Comparison of ENCODE assay signal across 8 mouse cellular contexts in the genomic region with DNA sequence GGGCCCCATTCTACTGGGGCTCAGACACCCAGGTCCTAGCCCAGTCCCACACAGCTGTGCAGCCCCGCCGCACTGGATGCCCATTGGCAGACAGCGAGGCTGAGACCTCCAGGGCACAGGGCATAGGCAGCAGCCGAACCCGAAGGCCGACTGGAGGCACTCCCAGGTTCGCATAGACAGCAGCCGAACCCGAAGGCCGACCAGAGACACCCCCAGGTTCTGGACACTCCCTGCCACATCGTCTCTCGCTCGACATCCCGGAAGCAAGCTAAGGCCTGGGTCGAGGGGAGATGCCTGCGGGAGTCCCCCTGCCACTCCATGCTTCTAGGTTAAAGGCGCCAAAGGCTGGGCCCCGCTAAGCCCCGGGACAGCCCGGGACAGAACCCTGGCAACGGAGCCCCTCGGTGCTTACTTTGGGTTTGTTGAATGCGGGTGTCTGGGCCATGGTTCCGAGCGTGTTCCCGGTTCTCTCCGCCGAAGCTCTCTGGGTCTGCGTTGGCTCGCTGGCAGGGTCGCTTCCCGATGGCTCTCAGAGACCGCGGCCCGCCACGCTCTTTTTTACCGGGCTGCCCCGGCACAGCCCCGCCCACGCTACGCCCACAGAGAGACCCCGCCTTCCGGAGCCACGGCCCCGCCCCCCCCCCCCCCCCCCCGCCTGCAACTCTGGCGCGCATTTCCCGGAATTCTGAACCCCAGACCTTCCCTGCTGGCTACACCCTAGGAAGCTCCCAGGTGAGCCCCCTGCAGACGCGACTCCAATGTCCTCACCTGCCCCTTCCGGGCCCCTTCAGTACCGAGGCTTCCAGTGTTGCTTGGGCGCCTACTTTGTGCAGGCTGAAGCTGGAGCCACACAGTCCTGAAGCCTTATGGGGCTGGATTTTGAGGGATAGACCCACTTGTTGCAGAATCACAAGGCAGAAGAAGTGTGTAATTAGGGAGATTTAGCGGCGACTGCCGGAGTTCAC. TPM values are rescaled to one million over a fixed set of nuclear protein-coding genes. Genes with fewer than 3 reads are reported as not detected.
DNase-seq lines count a peak whose midpoint lies in the region; ATAC-seq lines count a peak whose summit lies in the region.

Gene Ada (minus strand): TSS at position 593 of the 965 bp plus-strand sequence.

- peak within 1 kb of the TSS; percentile 61 for H3K9ac ChIP-seq in forebrain, embryonic 12.5 days
- H3K9ac ChIP-seq in limb, embryonic 15.5 days = peak within 1 kb of the TSS; percentile 44
- H3K9ac ChIP-seq in midbrain, embryonic 15.5 days = peak within 1 kb of the TSS; percentile 47

- no peaks in the 10 kb centered on the region for H3K9me3 ChIP-seq in forebrain, embryonic 12.5 days
- no peaks in the 10 kb centered on the region for H3K9me3 ChIP-seq in hindbrain, embryonic 10.5 days
- H3K9me3 ChIP-seq in limb, embryonic 15.5 days = no peaks in the 10 kb centered on the region
- H3K9me3 ChIP-seq in midbrain, embryonic 15.5 days = no peaks in the 10 kb centered on the region

- WGBS in forebrain, embryonic 12.5 days = under 1% methylated on average over 53 of the region's 57 CpGs
- under 1% methylated on average over 55 of the region's 57 CpGs for WGBS in hindbrain, embryonic 10.5 days
- WGBS in limb, embryonic 15.5 days = under 1% methylated on average over 52 of the region's 57 CpGs
- under 1% methylated on average over 49 of the region's 57 CpGs for WGBS in midbrain, embryonic 15.5 days

- peak within 1 kb of the TSS; percentile 94 for H3K4me2 ChIP-seq in forebrain, embryonic 12.5 days
- peak within 1 kb of the TSS; percentile 95 for H3K4me2 ChIP-seq in limb, embryonic 15.5 days
- H3K4me2 ChIP-seq in midbrain, embryonic 15.5 days = peak within 1 kb of the TSS; percentile 84

- H3K27me3 ChIP-seq in forebrain, embryonic 12.5 days = peaks cover 21% of the 10 kb centered on the region; the same call in 1 of the 2 replicates
- H3K27me3 ChIP-seq in hindbrain, embryonic 10.5 days (ENCODE audit: insufficient read depth, poor library complexity, severe bottlenecking) = peaks cover 58% of the 10 kb centered on the region
- peaks cover 14% of the 10 kb centered on the region; the same call in 1 of the 2 replicates for H3K27me3 ChIP-seq in limb, embryonic 15.5 days
- no peaks in the 10 kb centered on the region for H3K27me3 ChIP-seq in midbrain, embryonic 15.5 days (replicated peaks)

- H3K36me3 ChIP-seq in forebrain, embryonic 12.5 days (replicated peaks) = no peaks in the 10 kb centered on the region
- H3K36me3 ChIP-seq in hindbrain, embryonic 10.5 days = no peaks in the 10 kb centered on the region
- H3K36me3 ChIP-seq in limb, embryonic 15.5 days = no peaks in the 10 kb centered on the region
- H3K36me3 ChIP-seq in midbrain, embryonic 15.5 days (replicated peaks) = no peaks in the 10 kb centered on the region

- DNase-seq in cerebellum, postnatal 10 days = peak; percentile 68 to 75
- DNase-seq in cerebellum, adult 9-10 months = no peak
- DNase-seq in adrenal gland, postnatal 14 days = peak; percentile 84
- peak; percentile 74 for DNase-seq in hindbrain, embryonic 10.5 days (ENCODE audit: low spot score)
- peak; percentile 27 for DNase-seq in testis, postnatal 14 days (ENCODE audit: low spot score)

- peaks cover 17% of the 10 kb centered on the region for H3K4me1 ChIP-seq in forebrain, embryonic 12.5 days
- H3K4me1 ChIP-seq in hindbrain, embryonic 10.5 days (replicated peaks) = peaks cover 28% of the 10 kb centered on the region
- peaks cover 19% of the 10 kb centered on the region for H3K4me1 ChIP-seq in limb, embryonic 15.5 days
- peaks cover 11% of the 10 kb centered on the region for H3K4me1 ChIP-seq in midbrain, embryonic 15.5 days

- H3K4me3 ChIP-seq in forebrain, embryonic 12.5 days (replicated peaks) = peak within 1 kb of the TSS; percentile 57
- peak within 1 kb of the TSS; percentile 68 for H3K4me3 ChIP-seq in hindbrain, embryonic 10.5 days
- H3K4me3 ChIP-seq in limb, embryonic 15.5 days = peak within 1 kb of the TSS; percentile 59
- H3K4me3 ChIP-seq in midbrain, embryonic 15.5 days = peak within 1 kb of the TSS; percentile 48

- peak; percentile 87 for ATAC-seq in forebrain, embryonic 12.5 days (ENCODE audit: low FRiP score)
- ATAC-seq in limb, embryonic 15.5 days (ENCODE audit: insufficient number of reproducible peaks, low FRiP score, low TSS enrichment, low read depth) = peak; percentile 78
- ATAC-seq in midbrain, embryonic 15.5 days (replicated peaks) = peak; percentile 75

- H3K27ac ChIP-seq in forebrain, embryonic 12.5 days = no peak within 1 kb of the TSS
- H3K27ac ChIP-seq in hindbrain, embryonic 10.5 days = peak within 1 kb of the TSS; percentile 80
- no peak within 1 kb of the TSS for H3K27ac ChIP-seq in limb, embryonic 15.5 days
- no peak within 1 kb of the TSS for H3K27ac ChIP-seq in midbrain, embryonic 15.5 days

RNA-seq across cellular contexts. Expression of gene Ada, which starts in this region (rescaled TPM):
- 3.1 and 3.9 TPM in 2 replicates for total RNA-seq in adrenal gland, postnatal 14 days (2021)
- polyA plus RNA-seq in forebrain, embryonic 12.5 days (2016; fragmentation: Nextera tagmentation; extraction: Ambion mirVana) = 7.3 and 7.9 TPM in 2 replicates
- polyA plus RNA-seq in hindbrain, embryonic 10.5 days (2016; fragmentation: Nextera tagmentation; extraction: Ambion mirVana) = 7.2 and 8.1 TPM in 2 replicates
- 9.0 and 9.9 TPM in 2 replicates for polyA plus RNA-seq in limb, embryonic 15.5 days (2015; fragmentation: Nextera tagmentation; extraction: Ambion mirVana)
- 3.9 TPM in 2 replicates for polyA plus RNA-seq in midbrain, embryonic 15.5 days (2015; fragmentation: Nextera tagmentation; extraction: Ambion mirVana)
